Mouse (Mus musculus): ENCODE measurements around the gene T.

Gene T

GRCm38 (mm10) chr17:8433121-8433977 is 874 bp upstream of the T start:
- no peak for DNase-seq (ENCODE audit: low spot score in 2 of 2)

DNA sequence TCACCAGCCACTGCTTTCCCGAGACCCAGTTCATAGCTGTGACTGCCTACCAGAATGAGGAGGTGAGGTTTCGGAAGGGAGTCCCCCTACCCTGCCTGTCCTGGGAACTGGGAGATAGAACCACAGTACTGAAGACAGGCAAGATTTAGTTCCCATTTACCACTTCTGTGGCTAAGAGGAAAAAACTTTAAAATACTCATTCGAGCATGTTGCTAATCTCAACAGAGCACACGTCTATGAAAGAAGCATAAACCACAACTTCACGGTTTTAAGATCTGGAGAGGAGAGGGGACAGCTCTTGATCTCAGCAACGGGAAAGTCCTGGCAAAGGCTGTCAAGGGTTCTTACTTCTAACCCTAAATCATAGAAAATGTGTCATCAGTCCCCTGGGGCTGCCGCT is 2.0 kb downstream of the T start:
- DNase-seq (ENCODE audit: low spot score in 2 of 2) = no peak

- DNase-seq (ENCODE audit: low spot score in 2 of 2) = no peak
Measured at GRCm38 (mm10) chr17:8444062-8444461, 9.8 kb downstream of the T start.

- no peak for DNase-seq (ENCODE audit: low spot score in 2 of 2)
Measured at GRCm38 (mm10) chr17:8447676-8448192, 13.5 kb downstream of the T start.

- DNase-seq (ENCODE audit: low spot score in 2 of 2) = no peak
Measured at GRCm38 (mm10) chr17:8448324-8448723, 14.1 kb downstream of the T start.

GRCm38 (mm10) chr17:8455196-8455595 is 21.0 kb downstream of the T start:
- DNase-seq (ENCODE audit: low spot score in 2 of 2) = peak in 1 of 2 experiments; percentile 13

DNA sequence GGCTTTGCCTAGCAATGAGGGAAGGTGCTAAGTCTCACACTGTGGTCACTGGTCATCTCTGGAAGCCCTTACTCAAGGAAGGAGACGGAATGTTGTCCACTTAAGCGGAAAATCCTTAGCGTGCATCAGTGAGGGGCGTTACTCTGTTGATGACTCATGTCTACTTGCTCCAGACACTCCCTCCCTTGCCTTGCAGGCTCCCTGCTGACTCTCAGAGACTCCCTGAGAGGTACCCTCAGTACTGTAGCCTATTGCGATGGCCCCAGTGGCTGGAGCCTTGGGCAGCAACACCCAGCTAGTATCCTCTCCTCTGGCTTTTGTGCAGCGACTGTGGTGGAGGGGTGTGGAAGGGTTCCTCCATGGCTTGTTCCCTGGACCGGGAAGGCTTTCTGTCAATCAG is 21.4 kb downstream of the T start:
- DNase-seq (ENCODE audit: low spot score in 2 of 2) = no peak

DNA sequence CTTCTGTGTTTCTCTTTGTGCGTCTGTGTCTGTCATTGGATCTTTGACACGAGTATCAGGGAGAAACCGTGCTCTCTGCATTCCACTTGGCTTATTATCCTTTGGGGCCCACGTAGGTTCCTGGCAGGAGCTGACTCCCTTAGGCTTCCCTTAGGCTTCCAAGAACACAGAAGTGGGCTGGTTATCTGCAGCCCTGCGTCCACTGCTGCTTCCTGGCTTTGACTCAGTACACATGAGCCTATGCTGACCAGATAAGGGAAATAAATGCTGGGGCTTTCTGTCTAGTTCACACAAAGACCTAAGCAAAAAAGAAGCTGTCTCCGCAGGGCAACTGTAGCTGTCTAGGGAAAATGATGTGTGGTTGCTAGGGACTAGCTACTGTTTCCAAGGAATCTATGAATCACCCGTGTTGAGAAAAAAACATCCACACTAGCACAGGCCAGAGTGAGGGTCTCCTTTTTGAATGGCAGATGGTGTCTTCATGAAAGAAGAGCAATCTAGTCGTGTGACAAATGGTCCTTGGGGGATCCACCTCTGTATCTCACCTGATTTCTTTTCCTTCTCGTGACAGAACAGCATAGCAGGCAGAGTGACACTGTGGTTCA is 22.7 kb downstream of the T start:
- DNase-seq (ENCODE audit: low spot score in 2 of 2) = no peak

DNA sequence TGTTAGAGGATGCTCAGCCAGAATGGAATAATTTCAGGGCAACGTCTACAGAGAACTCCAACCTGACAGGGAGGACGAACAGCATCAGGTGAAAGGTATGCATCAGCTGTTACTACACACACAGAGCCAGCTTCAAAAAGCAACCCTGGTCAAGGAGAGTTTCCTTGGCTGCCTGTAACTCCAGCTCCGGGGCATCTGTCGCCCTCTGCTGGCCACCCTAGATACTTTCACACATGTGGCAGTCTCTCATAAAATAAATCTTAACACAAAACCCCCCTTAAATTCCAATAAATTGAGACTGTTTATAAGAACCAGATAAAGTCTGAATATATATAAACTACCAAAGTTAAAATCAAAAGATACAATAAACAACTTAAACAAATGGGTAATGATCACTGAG is 27.3 kb downstream of the T start:
- DNase-seq (ENCODE audit: low spot score in 2 of 2) = peak in 1 of 2 experiments; percentile 57

DNA sequence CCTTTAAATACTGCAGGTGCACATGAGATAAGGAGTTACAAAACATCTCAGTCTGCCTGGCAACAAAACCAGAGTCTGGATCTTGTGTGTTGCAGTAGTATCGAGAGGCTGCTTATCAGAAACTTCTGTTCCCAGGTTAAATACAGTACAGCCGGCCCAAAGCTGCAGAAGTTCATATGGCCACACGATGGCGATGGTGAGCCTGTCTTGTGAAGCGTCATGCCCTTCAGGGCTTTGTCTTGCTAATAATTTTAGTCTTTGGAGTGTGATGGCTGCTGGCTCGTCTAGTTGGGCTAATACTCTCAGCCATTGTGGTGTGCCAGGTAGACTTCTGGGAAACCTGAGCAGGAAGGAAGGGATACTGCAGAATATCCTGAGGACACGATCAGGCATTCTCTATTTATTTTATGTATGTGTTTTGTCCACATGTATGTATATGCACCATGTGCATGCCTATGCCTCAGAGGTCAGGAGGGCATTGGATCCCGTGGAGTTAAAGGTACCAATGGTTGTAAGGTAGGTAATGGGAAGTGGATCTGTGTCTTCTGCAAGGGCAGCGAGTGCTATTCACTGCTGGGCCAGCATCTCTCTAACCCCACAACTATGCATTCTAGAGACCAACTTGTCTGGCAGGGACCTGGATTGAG is 29.4 kb downstream of the T start:
- DNase-seq (ENCODE audit: low spot score in 2 of 2) = peak in 1 of 2 experiments; percentile 49

- DNase-seq (ENCODE audit: low spot score in 2 of 2) = no peak
Measured at GRCm38 (mm10) chr17:8467771-8468170, 33.5 kb downstream of the T start.

DNA sequence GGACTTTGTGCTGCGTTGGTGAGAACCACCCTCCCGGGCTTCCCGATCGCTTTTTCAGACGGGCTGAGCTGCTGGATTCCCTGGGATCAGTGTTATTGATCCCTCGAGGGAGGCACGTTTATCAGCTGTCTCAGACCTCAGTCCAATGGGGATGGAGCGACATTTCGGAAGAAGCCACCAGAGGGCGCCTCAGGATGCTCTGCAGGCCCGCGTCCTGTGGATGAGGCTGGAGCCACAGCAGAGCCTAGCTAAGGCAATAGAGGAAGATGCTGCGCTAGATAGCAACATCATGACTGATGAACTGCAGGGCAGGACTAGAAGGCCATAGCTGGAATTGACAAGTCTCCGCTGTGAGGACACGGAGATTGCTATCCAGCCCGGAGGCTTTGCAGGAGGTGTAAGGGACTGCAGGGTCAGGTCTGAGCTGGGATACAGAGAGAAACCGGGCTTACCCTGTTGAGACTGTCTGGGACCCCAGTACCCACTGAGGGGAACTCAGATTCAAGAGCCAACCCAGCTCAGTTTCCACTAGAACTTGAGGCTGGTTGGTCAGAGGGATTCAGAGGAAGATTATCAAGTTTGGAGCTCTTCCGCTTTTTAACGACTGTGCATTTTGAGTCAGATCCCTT is 34.6 kb downstream of the T start:
- DNase-seq (ENCODE audit: low spot score in 2 of 2) = peak; percentile 43 to 80

DNA sequence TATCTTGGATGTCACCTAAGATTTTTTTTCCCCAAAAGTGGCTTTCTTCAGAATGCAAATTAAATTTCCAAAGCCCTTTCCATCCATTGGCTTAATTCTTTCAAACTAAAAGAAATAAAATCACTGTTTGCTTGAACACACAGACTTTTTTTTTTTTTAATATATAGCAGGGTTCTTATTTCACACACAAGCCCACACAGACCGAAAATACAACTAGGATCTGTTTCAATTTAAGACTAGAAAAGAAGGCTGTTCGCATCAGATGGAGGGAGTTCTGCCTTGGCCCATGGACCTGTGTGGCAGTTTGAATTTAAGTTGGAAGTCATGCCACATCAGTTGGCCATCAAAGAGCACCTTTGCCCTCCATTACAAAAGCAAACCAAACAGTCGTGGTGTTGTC is 44.3 kb downstream of the T start:
- no peak for DNase-seq (ENCODE audit: low spot score in 2 of 2)

DNA sequence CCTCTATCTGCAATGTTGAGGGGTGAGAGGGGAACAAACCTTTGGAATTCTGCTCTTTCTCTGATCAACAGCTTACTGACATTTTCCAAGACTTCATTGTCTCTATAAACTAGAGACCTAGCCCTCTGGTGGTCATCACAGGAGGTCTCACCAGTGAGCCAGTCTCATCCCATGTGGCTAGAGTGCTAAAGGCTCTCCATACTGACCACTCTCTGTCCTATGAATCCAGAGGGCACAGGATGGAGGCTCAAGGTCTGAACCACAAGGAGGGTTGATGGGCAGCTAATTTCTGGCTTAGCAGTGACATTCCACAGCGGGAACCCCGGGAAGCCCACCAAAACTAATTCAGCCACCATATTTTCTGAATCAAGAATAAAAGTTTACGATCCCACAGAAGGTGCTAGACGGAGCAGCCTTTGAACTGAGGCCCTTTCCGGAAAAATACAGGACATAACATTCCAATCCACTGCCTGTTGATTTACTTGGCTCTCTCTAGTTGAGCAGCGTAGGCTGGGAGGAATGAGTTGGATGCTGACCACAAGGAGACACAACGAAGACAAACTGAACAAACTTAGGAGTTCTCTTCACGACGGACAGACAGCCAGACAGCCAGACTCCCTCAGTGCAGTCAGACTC is 45.4 kb downstream of the T start:
- no peak for DNase-seq (ENCODE audit: low spot score in 2 of 2)

DNA sequence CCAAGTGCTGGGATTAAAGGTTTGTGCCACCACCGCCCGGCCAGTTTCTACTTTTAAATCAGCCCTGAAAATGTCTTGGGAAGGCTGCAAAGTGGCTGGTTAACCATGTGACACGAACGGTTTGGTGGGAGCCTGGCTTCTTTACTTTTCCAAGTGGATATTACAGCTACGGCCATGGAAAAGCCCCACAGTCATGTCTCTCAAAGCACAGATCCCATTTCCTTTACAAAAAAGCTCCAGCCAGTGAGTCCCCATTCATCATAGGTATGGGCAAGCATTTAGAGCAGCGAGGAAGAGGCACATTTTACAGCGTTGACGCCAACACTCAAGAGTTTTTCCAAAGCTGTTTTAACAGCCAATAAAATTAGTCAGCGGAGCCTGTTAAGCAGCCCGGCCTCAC is 47.6 kb downstream of the T start:
- no peak for DNase-seq (ENCODE audit: low spot score in 2 of 2)

DNA sequence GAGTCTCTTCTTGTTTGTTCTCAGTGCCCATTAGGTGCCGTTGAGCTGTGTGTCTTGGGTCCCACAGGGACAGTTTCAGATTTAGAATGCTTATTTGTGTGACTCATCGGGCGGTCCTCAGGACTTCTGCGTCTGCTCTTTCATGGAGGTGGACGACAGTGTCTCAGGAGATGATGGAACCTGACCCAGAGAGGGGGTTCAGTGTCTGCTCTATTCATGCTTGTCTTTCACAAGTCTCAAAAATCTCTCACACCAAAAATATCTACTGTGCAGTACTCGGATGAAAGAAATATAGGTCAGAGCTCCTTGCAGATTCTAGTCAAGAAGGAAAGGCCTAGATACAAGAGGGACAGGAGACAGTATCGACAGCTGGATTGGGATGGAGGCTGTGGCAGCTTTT is 48.7 kb downstream of the T start:
- no peak for DNase-seq (ENCODE audit: low spot score in 2 of 2)

DNA sequence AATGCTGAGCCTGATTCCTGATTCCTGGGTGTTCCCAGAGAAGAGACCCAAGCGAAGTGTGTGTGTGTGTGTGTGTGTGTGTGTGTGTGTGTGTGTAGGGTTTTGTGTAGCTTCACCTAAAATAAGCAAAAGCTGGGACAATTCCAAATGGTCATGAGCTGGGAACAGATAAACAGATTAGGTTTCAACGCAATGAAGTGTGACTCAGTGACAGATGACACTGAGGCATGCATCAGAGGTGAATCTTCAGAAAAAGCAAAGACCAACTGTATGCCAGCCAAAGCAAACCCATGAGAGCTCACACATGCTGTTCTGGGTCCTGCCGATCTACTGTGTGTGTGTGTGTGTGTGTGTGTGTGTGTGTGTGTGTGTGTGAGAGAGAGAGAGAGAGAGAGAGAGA is 50.0 kb downstream of the T start:
- no peak for DNase-seq (ENCODE audit: low spot score in 2 of 2)

DNA sequence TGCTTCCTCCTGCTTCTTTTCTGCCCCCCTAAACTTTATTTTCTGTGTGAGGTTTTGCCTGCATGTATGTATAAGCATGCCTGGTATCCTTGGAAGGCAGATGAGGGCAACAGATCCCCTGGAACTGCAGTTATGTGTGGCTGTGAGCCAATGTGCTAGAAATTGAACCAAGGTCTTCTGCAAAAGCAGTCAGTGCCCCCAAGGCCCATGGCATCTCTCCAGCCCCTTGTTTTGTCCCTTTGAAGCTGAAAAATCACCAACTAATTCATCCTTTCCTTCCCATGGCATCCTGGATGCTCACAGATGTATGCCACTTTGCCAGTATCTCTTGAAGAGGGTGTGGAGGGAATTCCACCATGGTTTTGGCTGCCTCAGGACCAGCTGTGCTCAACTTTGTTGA is 50.9 kb downstream of the T start:
- no peak for DNase-seq (ENCODE audit: low spot score in 2 of 2)

DNA sequence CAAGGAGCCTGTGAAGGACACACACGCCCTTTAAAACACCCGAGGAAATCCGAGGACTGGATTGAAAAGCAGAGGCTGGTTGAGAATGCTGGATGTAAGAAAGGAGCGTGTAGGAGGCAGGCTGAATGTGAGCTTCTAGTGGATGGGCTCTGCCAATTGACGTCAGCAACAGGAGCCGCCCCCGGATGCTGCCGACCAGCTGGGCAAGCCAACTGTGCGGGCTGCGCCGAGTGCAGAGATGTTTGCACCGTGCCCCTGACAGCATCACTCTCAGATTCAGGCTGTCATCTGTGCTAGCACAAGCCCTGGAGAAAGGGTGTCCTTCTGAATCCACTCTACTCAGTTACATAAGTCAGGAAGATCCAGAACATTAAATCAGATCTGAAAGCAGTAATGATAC is 53.6 kb downstream of the T start:
- DNase-seq (ENCODE audit: low spot score in 2 of 2) = no peak

DNA sequence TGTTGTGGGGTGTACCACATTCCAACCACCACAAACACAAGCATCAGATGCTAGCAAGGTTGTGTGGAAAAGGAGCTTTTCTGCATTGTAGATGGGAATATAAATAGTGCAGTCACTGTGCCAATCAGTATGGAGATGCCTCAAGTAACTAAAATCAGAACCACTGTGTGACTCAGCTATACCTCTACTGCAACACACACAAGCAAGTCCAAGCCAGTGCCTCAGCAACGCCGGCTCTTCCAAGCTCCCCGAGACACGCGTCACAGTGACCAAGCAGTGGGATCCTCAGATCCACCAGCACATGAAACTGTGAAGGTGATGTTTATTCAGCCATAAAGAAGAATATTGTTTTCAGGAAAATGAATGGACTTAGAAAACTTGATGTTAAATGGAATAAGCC is 56.7 kb downstream of the T start:
- DNase-seq (ENCODE audit: low spot score in 2 of 2) = no peak

All from thymus, postnatal 10 days (tissue).